Mouse (Mus musculus) frontal cortex, postnatal 25 days (tissue): ENCODE data around the gene Gm8267.
"Not testable (repeated sequence)": the region's sequence is repeated elsewhere in the genome, so short reads cannot be mapped to it uniquely, and the experiment has no call there.

Experiments
- DNase-seq, 2 experiments: peaks; one replicate each; pipeline ENCODE4 v3.0.0; 2022; ENCODE audit warnings: low spot score in 2 of 2

Gm8267 gene

DNA sequence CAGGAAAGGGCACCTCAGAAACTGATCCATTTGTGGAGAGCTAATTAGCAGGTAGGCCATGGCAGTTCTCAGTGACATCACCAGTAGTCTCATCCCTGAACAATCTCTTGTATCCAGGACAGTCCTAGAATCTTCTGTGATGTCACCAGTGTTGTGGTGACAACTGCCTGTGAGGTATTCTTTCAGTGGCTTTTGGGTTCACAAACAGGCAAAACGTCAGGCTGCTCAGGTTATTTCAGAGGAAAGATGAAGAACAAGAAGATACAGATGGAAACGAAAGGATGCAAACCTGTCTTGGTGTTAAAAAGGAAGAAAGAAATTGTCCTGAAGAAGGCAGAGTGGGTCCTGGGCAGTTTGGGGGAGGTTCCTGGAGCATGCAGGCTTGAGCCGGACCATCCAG is at the start of gene Gm8267:
Gene Gm8267 (minus strand): TSS at position 101 of the 400 bp plus-strand sequence.
- DNase-seq: no peak

DNA sequence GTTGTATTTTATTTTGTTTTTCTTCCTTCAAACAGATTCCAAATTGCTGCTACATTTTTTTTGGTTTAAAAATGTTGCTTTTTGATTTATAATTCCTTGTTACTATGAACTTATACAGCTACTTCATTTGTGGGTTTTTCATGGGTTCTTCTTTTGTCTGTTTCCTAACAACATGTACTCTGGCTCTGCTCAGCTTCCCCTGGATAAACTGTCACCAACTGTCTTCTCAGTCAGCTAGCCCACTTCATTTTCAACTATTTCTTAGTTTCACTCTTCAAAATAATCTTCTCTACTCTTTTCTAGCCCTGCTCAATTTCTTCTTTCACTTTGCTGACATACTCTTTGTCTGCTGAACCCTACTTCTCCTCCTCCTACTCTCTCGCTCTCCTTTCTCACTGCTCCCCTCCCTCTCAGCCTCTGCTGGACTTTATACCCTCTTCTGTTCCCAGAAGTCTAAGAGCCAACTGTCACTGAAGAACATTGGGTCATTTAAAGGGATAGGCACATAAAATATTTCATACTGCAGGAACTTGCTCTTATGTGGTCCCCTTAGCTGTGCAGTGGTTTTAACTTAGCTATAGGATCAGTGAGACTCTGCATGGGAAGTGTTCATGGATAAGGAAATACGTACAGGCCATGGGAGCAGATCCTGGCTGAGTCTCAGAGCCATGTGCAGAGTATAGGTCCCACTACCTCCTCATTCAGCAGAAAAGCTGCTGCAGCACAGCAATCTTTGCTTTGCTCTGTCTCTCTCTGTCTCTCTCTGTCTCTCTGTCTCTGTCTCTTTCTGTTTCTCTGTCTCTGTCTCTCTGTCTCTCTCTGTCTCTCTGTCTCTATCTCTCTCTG is 39.6 kb upstream of the Gm8267 start:
- not testable (repeated sequence) for DNase-seq

DNA sequence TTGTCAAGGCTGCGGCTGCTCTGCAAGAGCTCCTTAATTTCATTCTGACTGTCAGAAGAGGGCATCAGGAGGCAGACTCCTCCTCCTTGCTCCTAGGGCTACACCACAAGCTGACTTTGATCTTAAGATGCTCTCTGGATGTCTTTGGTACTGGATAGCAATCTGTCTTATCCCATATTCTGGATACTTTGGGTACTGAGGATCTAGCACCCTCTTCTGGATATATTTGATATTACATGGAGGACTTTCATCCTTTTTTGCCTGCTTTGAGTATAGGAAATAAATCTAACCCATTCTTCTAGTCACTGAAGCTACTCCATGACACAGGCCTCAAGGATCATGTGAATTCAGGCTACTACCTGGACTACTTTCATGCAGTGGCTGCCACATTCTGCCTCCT is 7.4 kb downstream of the Gm8267 start:
- not testable (repeated sequence) for DNase-seq

DNA sequence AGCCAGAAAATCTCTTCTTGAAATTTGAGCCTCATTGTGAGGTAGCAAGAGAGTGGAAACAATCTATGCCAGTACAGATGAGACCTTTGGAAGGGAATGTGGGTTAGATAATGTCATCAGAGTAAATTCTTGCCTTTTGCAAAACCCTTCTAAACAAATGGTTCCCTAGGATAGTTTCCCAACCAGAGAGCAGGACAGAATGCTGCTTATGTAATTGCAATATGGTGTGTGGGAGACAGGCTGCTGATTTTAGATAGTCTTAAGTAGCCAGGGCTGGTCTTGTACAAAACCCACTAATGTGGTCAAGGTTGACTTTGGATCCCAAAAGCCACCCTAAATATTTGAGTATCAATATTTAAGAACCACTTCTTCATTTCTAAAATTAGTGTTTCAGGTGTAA is 19.4 kb downstream of the Gm8267 start:
- DNase-seq: not testable (repeated sequence)

DNA sequence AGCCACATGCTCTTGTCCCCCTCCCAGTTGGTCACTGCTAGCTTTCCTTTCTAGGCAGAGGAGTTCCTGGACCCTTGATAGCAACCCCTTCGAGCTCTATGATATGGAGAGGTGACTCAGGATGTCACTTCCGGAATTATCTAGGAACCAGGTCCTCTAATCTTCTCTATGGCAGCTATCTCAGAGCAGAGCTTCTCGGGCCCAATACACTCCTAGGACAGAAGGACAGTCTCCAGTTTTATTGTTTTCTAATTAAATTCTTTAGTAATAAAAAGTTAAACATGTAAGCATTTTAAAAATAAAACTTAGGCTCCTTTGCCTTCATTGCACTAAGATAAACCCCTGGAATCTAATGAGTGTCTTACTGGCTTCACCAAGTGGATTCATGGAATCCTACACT is 43.8 kb downstream of the Gm8267 start, which contains the start of gene Gm8257:
Gene Gm8257 (minus strand): TSS at position 101 of the 400 bp plus-strand sequence.
- not testable (repeated sequence) for DNase-seq
